Mouse (Mus musculus) embryo, embryonic 11 days (tissue): ENCODE data around the gene Gm10518.
A peak's percentile ranks its signal among the peaks of the same experiment; 100 is the strongest.
"Not testable (repeated sequence)": the region's sequence is repeated elsewhere in the genome, so short reads cannot be mapped to it uniquely, and the experiment has no call there.

ENCODE experiments used
- DNase-seq: peaks from one replicate; pipeline ENCODE4 v3.0.0-alpha.2; 2015

Gm10518 gene

GRCm38 (mm10) chr1:179802610-179803512, at the start of gene Gm10518:
Gm10518 (plus strand) TSS chr1:179803376.
- DNase-seq, result peak; percentile 79

- DNase-seq, result no peak
Measured at GRCm38 (mm10) chr1:179756477-179756876, 46.7 kb upstream of the Gm10518 start.

DNA sequence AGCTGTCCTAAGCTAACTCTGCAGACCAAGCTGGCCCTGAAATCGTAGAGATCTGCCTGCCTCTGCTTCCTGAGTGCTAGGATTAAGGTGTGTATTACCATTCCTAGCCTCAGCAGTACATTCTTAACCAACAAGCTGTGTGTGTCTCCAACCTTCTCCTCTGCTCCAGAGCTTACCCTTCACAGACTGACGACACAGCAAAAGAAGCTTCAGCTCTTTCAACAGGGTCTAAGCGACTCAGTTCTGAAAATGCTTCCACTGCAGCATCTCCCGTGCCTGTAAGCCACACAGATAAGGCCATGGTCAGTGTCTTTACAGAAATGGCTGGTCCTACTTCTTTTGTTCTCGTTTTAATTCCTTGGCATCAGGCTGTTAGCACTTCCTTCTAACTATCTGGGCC, 43.1 kb upstream of the Gm10518 start:
- no peak for DNase-seq

DNA sequence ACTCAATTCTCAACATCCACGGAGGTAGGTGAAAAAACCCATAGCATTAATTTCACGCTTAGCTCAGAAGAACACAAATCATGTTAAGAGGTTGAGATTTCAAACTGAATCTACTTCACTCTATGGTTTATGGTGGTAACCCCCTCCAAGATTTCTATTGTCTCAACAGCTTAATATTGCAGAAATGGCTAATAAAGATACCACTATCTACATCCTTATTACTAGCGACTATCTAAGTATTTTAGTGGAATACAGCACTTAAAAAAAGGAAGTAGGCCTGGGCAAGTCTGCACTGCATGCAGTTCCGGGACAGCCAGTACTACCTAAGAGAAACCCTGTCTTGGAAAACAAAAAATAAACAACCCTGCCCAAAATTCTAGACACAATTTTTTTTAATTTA, 42.6 kb upstream of the Gm10518 start:
- DNase-seq, result no peak

GRCm38 (mm10) chr1:179776831-179777230, 26.3 kb upstream of the Gm10518 start:
- no peak for DNase-seq

- no peak for DNase-seq
Measured at GRCm38 (mm10) chr1:179784098-179784497, 19.1 kb upstream of the Gm10518 start.

GRCm38 (mm10) chr1:179785502-179785901, 17.7 kb upstream of the Gm10518 start:
- no peak for DNase-seq

GRCm38 (mm10) chr1:179787281-179787680, 15.9 kb upstream of the Gm10518 start:
- DNase-seq, result no peak

DNA sequence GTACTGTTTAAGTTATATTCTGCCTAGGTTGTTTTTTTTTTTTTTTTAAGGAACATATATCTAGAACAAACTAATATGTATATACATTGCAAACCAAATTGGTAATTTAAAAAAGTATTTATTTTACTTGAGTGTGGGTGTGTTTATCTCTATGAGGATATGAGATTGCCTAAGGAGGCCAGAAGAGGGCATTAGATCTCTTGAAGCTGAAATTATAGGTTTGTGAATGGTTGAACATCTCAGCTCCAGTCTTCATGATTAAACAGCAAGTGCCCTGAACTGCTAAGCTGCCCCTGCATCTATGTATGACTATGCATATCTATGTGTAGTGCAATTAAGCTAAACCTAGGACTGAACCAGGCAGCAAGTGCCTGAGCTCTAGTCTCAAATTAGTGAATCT, 4.4 kb upstream of the Gm10518 start:
- no peak for DNase-seq

GRCm38 (mm10) chr1:179803513-179804139, 450 bp downstream of the Gm10518 start, which contains the start of gene Ahctf1:
Ahctf1 (minus strand) TSS chr1:179803680.
- peak; percentile 99 for DNase-seq

DNA sequence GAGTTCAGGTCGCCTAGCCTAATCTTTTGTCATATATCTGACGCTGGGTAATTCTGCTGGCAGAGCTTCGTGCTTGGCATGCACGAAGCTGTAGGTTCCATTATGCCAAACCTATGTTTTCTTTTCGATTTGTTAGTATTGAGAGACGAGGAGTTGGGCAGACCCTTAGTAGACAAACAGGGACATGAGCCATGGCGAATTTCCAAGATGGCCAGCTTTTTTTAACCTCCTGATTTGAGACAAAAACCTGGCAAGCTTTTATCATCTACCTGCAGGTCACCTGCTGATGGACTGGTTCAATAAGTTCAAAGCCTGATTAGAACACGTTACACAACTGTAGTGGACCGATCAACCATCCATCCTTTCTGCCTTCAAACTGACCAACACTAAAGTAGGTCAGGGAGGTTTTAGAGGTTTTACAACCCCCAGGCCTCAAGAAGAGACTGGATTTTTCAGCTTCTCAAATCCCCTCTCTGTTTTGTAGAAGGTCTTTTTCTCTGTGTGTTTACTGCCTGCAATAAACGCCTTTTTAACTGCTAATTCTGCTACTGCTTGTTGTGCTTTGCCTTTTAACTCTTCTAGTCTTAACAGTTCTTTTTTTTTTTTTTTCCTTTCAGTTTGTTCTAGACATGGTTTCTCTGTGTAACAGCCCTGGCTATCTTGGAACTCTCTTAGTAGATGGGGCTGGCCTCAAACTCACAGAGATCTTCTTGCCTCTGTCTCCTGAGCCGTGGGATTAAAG, 1.1 kb downstream of the Gm10518 start:
- no peak for DNase-seq

DNA sequence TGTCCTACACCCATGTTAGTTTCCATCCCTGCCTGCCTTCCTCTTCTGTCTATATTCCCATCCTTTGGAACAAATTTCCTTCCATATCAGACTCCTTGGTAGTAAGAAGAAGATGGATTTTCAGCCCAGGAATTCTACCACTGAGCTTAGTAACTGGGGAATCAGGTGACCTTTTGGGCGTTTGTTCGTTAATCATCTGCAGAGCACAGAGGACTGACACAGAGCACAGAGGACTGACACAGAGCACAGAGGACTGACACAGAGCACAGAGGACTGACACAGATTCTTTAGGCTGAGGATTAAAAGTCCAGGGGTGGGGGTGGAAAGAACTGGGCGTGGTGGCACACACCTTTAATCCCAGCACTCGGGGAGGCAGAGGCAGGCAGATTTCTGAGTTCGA, 2.6 kb downstream of the Gm10518 start:
- no peak for DNase-seq

GRCm38 (mm10) chr1:179807468-179807867, 4.3 kb downstream of the Gm10518 start:
- DNase-seq, result no peak

DNA sequence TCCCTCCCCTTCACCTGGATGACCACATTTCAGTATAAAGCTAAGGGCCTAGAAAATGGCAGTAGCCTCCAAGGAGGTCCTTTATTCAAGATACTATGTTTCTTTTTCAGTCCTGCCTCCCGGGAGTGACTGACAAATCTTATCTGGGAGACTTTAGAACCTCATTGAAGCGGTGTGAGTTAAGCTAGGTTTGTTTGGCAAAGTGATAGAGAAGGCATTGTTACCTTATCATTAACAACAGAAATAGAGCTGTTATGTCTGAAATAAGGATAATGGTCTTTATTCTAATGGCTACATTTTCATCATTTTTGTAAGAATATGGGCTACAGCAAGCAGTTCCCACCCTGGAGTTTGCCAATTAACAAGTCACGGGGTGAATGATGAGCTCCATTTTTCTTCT, 5.1 kb downstream of the Gm10518 start:
- no peak for DNase-seq

DNA sequence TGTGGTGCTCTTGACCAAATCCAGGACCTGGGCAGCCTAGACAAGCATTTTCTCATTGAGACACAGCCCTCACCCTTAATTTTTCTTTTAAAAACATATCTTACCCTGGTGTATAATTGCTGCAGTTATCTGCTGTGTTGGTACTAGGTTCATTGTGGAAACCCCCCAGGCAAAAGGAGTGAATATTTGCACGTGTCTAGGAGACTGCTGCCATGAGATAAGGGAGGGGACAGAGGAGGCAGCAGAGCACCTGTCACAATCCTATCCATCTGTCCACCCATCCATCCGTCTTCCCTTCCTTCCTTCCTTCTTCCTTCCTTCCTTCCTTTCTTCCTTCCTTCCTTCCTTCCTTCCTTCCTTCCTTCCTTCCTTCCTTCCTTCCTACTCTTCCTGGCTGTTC, 10.2 kb downstream of the Gm10518 start:
- DNase-seq, result no peak

- DNase-seq, result no peak
Measured at GRCm38 (mm10) chr1:179814616-179815015, 11.4 kb downstream of the Gm10518 start.

- not testable (repeated sequence) for DNase-seq
Measured at GRCm38 (mm10) chr1:179818490-179819278, 15.5 kb downstream of the Gm10518 start.

DNA sequence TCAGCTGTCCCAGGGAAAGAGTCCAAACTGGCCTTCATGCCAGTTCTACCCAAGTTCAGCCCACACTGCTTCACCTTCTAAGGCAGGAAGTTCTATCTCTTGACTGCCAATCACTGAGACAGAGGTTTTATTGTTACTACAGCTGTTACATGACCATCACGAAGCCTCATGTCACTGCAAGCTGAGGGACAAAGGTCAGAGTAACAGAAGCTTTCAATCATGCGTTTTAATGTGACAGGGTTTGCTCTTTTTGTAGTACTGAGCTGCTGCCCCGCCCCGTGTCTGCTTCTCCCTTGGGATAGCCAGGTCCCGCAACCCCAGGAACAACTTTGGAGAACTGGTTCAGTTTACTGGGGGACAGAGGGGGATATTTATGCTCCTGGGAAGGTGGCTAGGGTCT, 21.4 kb downstream of the Gm10518 start:
- no peak for DNase-seq

DNA sequence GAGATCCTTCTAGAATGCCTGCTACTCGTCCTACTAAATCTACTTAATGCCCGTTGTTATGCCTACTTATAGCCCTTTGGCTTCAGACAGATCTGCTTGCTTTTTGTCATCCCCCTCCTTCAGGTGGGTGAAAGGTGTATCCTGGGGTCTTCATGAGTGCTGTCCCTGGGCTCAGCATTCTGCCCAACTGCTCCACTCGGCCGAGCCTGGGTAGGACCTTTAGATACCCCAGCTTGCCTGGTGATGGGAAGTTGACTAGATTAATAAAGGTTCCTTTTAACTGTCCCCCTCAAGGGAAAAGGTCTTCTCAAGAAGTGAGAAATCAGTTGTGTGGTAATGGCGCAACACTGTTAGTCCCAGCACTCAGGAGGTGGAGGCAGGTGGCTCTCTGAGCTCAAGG, 24.9 kb downstream of the Gm10518 start:
- DNase-seq, result no peak

DNA sequence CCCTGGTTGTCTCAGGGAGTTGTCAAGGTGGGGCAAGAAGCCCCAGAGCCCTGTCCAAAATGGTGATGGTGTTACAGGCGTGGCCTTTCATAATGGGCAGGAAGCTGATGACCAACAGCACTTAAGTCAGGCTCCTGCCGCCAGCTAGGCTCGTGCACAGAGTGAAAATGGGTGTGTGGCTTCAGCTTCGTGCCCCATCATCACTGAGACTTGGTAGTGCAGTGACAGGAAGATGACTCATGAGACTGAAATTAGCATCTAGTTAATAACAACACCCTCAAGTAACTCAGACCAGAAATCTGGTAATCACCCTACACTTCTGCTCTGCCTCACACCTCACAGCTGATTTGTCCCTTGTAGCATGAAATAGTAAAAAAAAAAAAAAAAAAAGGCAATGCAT, 25.7 kb downstream of the Gm10518 start:
- no peak for DNase-seq

- DNase-seq, result no peak
Measured at GRCm38 (mm10) chr1:179832710-179833240, 29.6 kb downstream of the Gm10518 start.

- no peak for DNase-seq
Measured at GRCm38 (mm10) chr1:179833596-179833995, 30.4 kb downstream of the Gm10518 start.
